Mouse (Mus musculus) CH12.LX (cell line): Measurements from ENCODE around the gene Grid2. TPM values are rescaled to one million over a fixed set of nuclear protein-coding genes. Genes with fewer than 3 reads are reported as not detected.

Experiments
- DNase-seq: peaks from one replicate; pipeline ENCODE4 v3.0.0-alpha.2; 2013; ENCODE audit errors: extremely low read depth
- H3K27ac ChIP-seq: 2 replicates; pipeline ENCODE4 v1.5.1; 2012; ENCODE audit warnings: low read depth, mild to moderate bottlenecking, control low read depth, moderate library complexity; ENCODE audit not compliant: insufficient read depth
- H3K27me3 ChIP-seq: replicated peaks from 2 replicates; pipeline ENCODE3; 2012; ENCODE audit warnings: inconsistent platforms
- H3K36me3 ChIP-seq, 2 experiments: replicated peaks in 1 of 2; 2 replicates each; pipeline versions ENCODE3 to v1.6.1; 2012; ENCODE audit warnings: inconsistent platforms in 1 of 2, low read length in 1 of 2, mild to moderate bottlenecking in 1 of 2, mixed read lengths in 1 of 2, moderate library complexity in 1 of 2; ENCODE audit not compliant: control insufficient read depth in 1 of 2, insufficient read depth in 1 of 2
- H3K4me1 ChIP-seq, 2 experiments: 2 replicates each; pipeline ENCODE4 v1.6.1; 2012; ENCODE audit warnings: inconsistent platforms in 1 of 2, moderate library complexity in 1 of 2; ENCODE audit not compliant: insufficient read depth in 2 of 2, control insufficient read depth in 1 of 2
- H3K4me2 ChIP-seq: 2 replicates; pipeline ENCODE4 v1.6.1; 2012; ENCODE audit warnings: low read depth, mild to moderate bottlenecking, control low read depth; ENCODE audit not compliant: poor library complexity, insufficient read depth, severe bottlenecking
- H3K4me3 ChIP-seq, 3 experiments: fragments of 150-350 bp in 1 of 3; sonication (generic) in 1 of 3; replicated peaks in 1 of 3; 2 replicates each; pipeline versions ENCODE3 to v1.5.1; 2011 to 2012; ENCODE audit warnings: low read depth in 2 of 3, low read length in 2 of 3, mild to moderate bottlenecking in 2 of 3, moderate library complexity in 2 of 3, control low read depth in 1 of 3, improper control_type of control experiment in 1 of 3, inconsistent platforms in 1 of 3, mixed read lengths in 1 of 3; ENCODE audit not compliant: poor library complexity in 1 of 3
- H3K79me2 ChIP-seq: replicated peaks from 2 replicates; pipeline ENCODE4 v1.6.1; 2012; ENCODE audit warnings: mild to moderate bottlenecking, moderate library complexity; ENCODE audit not compliant: control insufficient read depth, poor library complexity, insufficient read depth, severe bottlenecking; ENCODE audit errors: extremely low read depth
- H3K9ac ChIP-seq: 2 replicates; pipeline ENCODE4 v1.6.1; 2012; ENCODE audit warnings: low read depth, mild to moderate bottlenecking, control low read depth, moderate library complexity; ENCODE audit not compliant: insufficient read depth
- H3K9me3 ChIP-seq: replicated peaks from 2 replicates; pipeline ENCODE3; 2012; ENCODE audit warnings: low read length, inconsistent platforms, mixed read lengths
- CHD1 ChIP-seq: IDR thresholded peaks from 2 replicates; pipeline ENCODE4 v1.6.1; 2012; ENCODE audit warnings: low read depth, low read length, improper control_type of control experiment, inconsistent platforms
- CHD2 ChIP-seq: IDR thresholded peaks from 2 replicates; pipeline ENCODE4 v1.6.1; 2011; ENCODE audit warnings: low read length, improper control_type of control experiment
- CTCF ChIP-seq, 2 experiments: IDR thresholded peaks in 1 of 2; conservative IDR thresholded peaks in 1 of 2; 2 replicates each; pipeline ENCODE4 v1.5.1; 2011 to 2012; ENCODE audit warnings: low read depth in 2 of 2, low read length in 2 of 2, improper control_type of control experiment in 1 of 2, inconsistent platforms in 1 of 2, mild to moderate bottlenecking in 1 of 2, moderate library complexity in 1 of 2
- E2F4 ChIP-seq: IDR thresholded peaks from 2 replicates; pipeline ENCODE4 v1.6.1; 2011; ENCODE audit warnings: low read depth, low read length, improper control_type of control experiment; ENCODE audit not compliant: insufficient replicate concordance
- EP300 ChIP-seq: IDR thresholded peaks from 2 replicates; pipeline ENCODE4 v1.6.1; 2011; ENCODE audit warnings: low read length, improper control_type of control experiment
- GABPA ChIP-seq: IDR thresholded peaks from 2 replicates; pipeline ENCODE4 v1.6.1; 2012; ENCODE audit warnings: low read depth, low read length, improper control_type of control experiment, inconsistent platforms; ENCODE audit not compliant: insufficient replicate concordance
- HCFC1 ChIP-seq: IDR thresholded peaks from 2 replicates; pipeline ENCODE4 v1.6.1; 2012; ENCODE audit warnings: low read depth, mild to moderate bottlenecking, inconsistent platforms, low read length, improper control_type of control experiment
- IRF4 ChIP-seq: IDR thresholded peaks from 2 replicates; pipeline ENCODE4 v1.6.1; 2014; ENCODE audit warnings: low read depth, mild to moderate bottlenecking, inconsistent platforms, low read length, improper control_type of control experiment
- JUN ChIP-seq: IDR thresholded peaks from 2 replicates; pipeline ENCODE4 v1.6.1; 2011; ENCODE audit warnings: low read depth, mild to moderate bottlenecking, low read length, improper control_type of control experiment, moderate library complexity; ENCODE audit not compliant: insufficient read depth
- KAT2A ChIP-seq: IDR thresholded peaks from 2 replicates; pipeline ENCODE4 v1.6.1; 2012; ENCODE audit warnings: low read length, improper control_type of control experiment, inconsistent platforms; ENCODE audit not compliant: insufficient replicate concordance
- MAX ChIP-seq: IDR thresholded peaks from 2 replicates; pipeline ENCODE4 v1.6.1; 2011; ENCODE audit warnings: low read length, improper control_type of control experiment
- MXI1 ChIP-seq: IDR thresholded peaks from 2 replicates; pipeline ENCODE4 v1.6.1; 2011; ENCODE audit warnings: mild to moderate bottlenecking, low read depth, low read length, improper control_type of control experiment
- MYC ChIP-seq: IDR thresholded peaks from 2 replicates; pipeline ENCODE4 v1.6.1; 2011; ENCODE audit warnings: low read depth, mild to moderate bottlenecking, improper control_type of control experiment, low read length
- POLR2A ChIP-seq: IDR thresholded peaks from 2 replicates; pipeline ENCODE4 v1.6.1; 2011; ENCODE audit warnings: low read depth, mild to moderate bottlenecking, improper control_type of control experiment, low read length
- RCOR1 ChIP-seq: conservative IDR thresholded peaks from 2 replicates; pipeline ENCODE4 v1.6.1; 2012; ENCODE audit warnings: low read depth, mild to moderate bottlenecking, inconsistent platforms, low read length, improper control_type of control experiment
- SIN3A ChIP-seq: IDR thresholded peaks from 2 replicates; pipeline ENCODE4 v1.6.1; 2012; ENCODE audit warnings: low read length, improper control_type of control experiment, inconsistent platforms
- SMC3 ChIP-seq: IDR thresholded peaks from 2 replicates; pipeline ENCODE4 v1.6.1; 2011; ENCODE audit warnings: low read depth, low read length, improper control_type of control experiment
- TCF12 ChIP-seq: IDR thresholded peaks from 2 replicates; pipeline ENCODE4 v1.6.1; 2014; ENCODE audit warnings: low read depth, mild to moderate bottlenecking, inconsistent platforms, low read length, improper control_type of control experiment
- ZC3H11A ChIP-seq: IDR thresholded peaks from 2 replicates; pipeline ENCODE4 v1.6.1; 2012; ENCODE audit warnings: low read depth, mild to moderate bottlenecking, inconsistent platforms, low read length, improper control_type of control experiment
- ZKSCAN1 ChIP-seq: IDR thresholded peaks from 2 replicates; pipeline ENCODE4 v1.6.1; 2012; ENCODE audit warnings: low read depth, inconsistent platforms, low read length, improper control_type of control experiment, borderline replicate concordance
- ZMIZ1 ChIP-seq: IDR thresholded peaks from 2 replicates; pipeline ENCODE4 v1.6.1; 2012; ENCODE audit warnings: low read depth, mild to moderate bottlenecking, inconsistent platforms, low read length, improper control_type of control experiment
- ZNF384 ChIP-seq: IDR thresholded peaks from 2 replicates; pipeline ENCODE4 v1.6.1; 2012; ENCODE audit warnings: low read depth, low read length, improper control_type of control experiment, inconsistent platforms
- dilution Hi-C: fragments of 300-500 bp; cut with MboI; formaldehyde crosslinking; loops from 2 replicates; pipeline ENCODE4 v1.14.3; 2020; ENCODE audit warnings: low sequenced_read_pairs; ENCODE audit not compliant: extremely low pct_unique_long_range_greater_than_20kb, extremely low pct_ligation_motif_present
- in situ Hi-C: fragments of 300-500 bp; cut with MboI; formaldehyde crosslinking; loops from 3 replicates; pipeline ENCODE4 v1.14.3; 2019; ENCODE audit warnings: low sequenced_read_pairs, low pct_ligation_motif_present, low pct_unique_long_range_greater_than_20kb, mixed read lengths
- polyA plus RNA-seq: library from polyadenylated mRNA; unstranded; fragments of >175 nt; gene quantifications from 2 replicates; pipeline ENCODE4 v1.2.1, GENCODE M21; 2012; ENCODE audit warnings: low read depth; ENCODE audit not compliant: insufficient read length
- total RNA-seq, 2 experiments: library from RNA; depleted of rRNA; stranded (reverse); fragments of 300-350 nt in 1 of 2; fragments of >200 nt in 1 of 2; gene quantifications; 2 replicates each; pipeline ENCODE4 v1.2.3; 2012 to 2014

The Grid2 gene
- total and polyA plus RNA-seq, 3 experiments: not detected

DNA sequence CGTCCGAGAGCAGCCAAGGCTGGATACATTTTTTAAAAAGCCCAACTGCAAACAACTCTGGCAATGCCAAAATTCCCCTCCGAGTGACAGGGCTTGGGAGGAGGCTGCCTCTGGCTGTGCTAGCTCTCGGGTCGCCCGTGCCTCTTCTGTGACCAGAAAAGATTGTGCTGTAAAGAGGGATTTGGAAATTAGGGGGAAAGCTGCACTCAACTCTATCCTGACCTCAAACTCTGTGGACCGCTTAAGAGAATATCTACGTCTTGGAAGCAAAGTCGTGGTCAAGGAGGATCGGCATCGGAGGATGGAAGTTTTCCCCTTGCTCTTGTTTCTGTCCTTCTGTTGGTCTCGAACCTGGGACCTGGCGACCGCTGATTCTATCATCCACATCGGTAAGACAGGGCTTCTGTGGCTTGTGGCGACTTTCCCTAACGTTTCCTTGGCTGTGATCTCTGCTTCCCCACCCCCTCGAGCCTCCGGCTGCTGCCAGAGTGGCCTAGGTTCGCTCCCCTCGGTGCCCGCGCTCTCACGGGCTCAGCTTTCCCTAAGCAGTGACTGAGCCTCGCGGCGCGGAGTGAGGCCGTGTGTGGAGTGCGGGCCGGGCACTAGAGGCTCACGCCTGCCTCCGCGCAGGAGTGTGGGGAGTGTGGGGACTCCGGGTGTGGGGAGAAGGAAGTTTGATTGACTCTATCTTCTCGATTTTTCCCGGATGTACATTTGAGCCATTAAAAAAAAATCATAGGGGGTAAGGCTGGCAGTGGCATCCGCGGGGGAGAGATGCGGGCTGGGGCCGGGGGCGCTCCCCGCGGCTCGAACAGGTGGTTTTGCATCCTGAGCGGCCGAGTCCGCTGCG is 1.1 kb downstream of the Grid2 start:
- no peak for DNase-seq
- in situ Hi-C loops (no loop called here), dilution Hi-C loops (no loop called here)
- H3K4me1 ChIP-seq: no peaks in the 10 kb centered on the region
- no peak overlapping the region for H3K27ac ChIP-seq
- no peak overlapping the region for H3K9ac ChIP-seq
- no peaks in the 10 kb centered on the region for H3K36me3 ChIP-seq
- H3K27me3 ChIP-seq: no peaks in the 10 kb centered on the region
- no peak overlapping the region for H3K4me2 ChIP-seq
- peaks cover 44% of the 10 kb centered on the region for H3K9me3 ChIP-seq
- H3K4me3 ChIP-seq: no peak overlapping the region
- no peak for TF ChIP-seq SIN3A
- no peak for TF ChIP-seq CHD1
- TF ChIP-seq ZMIZ1: no peak
- TF ChIP-seq IRF4: no peak
- TF ChIP-seq ZC3H11A: no peak
- TF ChIP-seq CTCF (conservative IDR thresholded peaks at IDR 0.05 in 1 of 2, IDR thresholded peaks at IDR 0.05 in 1 of 2; ENCODE audit: low read depth in 2 of 2, low read length in 2 of 2): no peak
- TF ChIP-seq TCF12: no peak
- TF ChIP-seq KAT2A: no peak
- TF ChIP-seq CHD2: no peak
- no peak for TF ChIP-seq POLR2A
- no peak for TF ChIP-seq MYC
- TF ChIP-seq SMC3: no peak
- TF ChIP-seq RCOR1: no peak
- no peak for TF ChIP-seq HCFC1
- no peak for TF ChIP-seq ZKSCAN1
- TF ChIP-seq JUN: no peak
- no peaks in the 10 kb centered on the region for H3K79me2 ChIP-seq

DNA sequence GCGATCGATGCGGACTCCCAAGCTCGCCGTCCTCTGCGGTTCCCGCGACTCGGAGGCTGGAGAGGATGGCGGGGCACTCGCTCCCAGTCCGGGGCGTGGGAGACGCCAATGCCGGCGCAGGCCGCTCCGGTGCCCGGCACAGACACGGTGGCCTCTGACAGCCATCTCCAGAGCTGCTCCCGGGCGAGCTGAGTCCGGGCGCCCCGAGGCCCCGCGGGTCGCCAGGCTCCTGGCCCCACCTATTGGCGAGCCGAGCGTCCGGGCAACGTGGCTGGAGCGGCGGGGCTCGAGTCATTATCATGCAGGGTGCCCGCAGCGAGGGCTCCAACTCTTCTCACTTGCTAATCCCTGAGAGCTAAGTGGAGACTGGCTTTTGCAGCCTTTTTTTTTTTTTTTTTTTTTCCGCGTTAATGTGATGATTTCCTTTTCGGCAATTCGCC is 1.8 kb downstream of the Grid2 start:
- Histone ChIP-seq H3K9ac (no peak overlapping the region), H3K4me3 (no peak overlapping the region), H3K27ac (no peak overlapping the region), H3K27me3 (no peaks in the 10 kb centered on the region), H3K4me2 (no peak overlapping the region), H3K4me1 (no peaks in the 10 kb centered on the region), H3K36me3 (no peaks in the 10 kb centered on the region), H3K79me2 (no peaks in the 10 kb centered on the region), H3K9me3 (peaks cover 44% of the 10 kb centered on the region)
- in situ Hi-C loops (no loop called here), dilution Hi-C loops (no loop called here)
- DNase-seq: no peak
- TF ChIP-seq CHD2 (no peak), ZNF384 (no peak), SIN3A (no peak), CTCF (conservative IDR thresholded peaks at IDR 0.05 in 1 of 2, IDR thresholded peaks at IDR 0.05 in 1 of 2; ENCODE audit: low read depth in 2 of 2, low read length in 2 of 2) (no peak), EP300 (no peak), CHD1 (no peak), MAX (no peak), TCF12 (no peak), ZKSCAN1 (no peak), SMC3 (no peak), POLR2A (no peak), GABPA (no peak), E2F4 (no peak), JUN (no peak), MXI1 (no peak), RCOR1 (no peak)
